Mouse (Mus musculus): Measurements from ENCODE around the gene Trmt1. TPM values are rescaled to one million over a fixed set of nuclear protein-coding genes. Genes with fewer than 3 reads are reported as not detected.
A peak's percentile ranks its signal among the peaks of the same experiment; 100 is the strongest.

Trmt1 gene
- total and polyA plus RNA-seq, 2 experiments from 2014 or later = 67.5 to 94.8 TPM

DNA sequence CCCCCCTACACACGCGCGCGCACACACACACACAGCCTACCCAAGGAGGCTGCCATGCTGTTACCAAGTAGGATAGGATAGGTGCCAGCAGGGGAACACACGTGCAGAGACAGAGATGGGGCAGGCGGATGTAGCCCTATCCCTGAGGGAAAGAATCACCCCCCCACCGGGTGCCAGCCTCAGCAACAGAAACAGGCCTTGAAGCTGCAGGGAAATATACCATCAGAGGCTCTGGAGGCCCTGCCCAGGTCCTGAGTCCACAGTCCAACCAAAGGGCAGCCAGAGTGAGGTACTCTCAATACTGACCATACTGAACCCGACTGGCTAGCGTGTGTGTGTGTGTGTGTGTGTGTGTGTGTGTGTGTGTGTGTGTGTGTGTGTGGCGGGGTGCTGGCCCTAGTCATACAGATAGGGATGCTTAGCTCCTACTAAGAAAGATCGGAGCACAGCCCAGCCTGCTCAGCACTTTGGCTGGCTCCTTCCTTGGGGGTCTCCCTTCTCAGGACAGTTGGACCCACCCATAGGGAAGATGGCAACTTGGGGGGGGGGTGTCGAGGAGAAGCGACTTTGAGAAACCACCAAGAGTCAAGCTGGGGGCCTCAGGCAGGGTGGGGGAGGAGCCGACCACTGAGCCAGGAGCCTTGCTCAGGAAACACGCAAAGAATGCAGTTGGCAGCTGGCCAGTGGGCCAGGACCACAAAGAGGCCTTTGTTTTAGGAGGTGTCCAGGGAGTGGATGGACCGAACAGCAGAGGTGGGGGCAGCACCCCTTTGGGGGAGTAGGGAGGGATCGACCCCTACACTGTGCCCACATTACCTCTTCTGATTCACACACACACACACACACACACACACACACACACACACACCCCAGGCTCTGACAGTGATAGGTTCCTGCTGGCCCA, 57.7 kb downstream of the Trmt1 start:
- DNase-seq (peak; percentile 63), ATAC-seq (peak; percentile 26)
- no peak overlapping the region for H3K4me3 ChIP-seq (ENCODE audit: low read depth, low read length)
- H3K4me2 ChIP-seq (ENCODE audit: low read depth) = 0 out of 2 replicates have a peak overlapping the region, but pooled peaks have one; percentile 1
- no peaks in the 10 kb centered on the region for H3K36me3 ChIP-seq (ENCODE audit: insufficient read depth)
- WGBS = 9% methylated on average over 16 of the region's 17 CpGs
- peaks cover 27% of the 10 kb centered on the region for H3K4me1 ChIP-seq (ENCODE audit: insufficient read depth)
- H3K27me3 ChIP-seq (ENCODE audit: insufficient read depth, low read length) = no peaks in the 10 kb centered on the region
- no peak overlapping the region for H3K9ac ChIP-seq
- H3K9me3 ChIP-seq (ENCODE audit: low read length) = no peaks in the 10 kb centered on the region
- no peak for TF ChIP-seq CTCF (IDR thresholded peaks at IDR 0.05; ENCODE audit: low read depth)
- peak overlapping the region; percentile 70 for H3K27ac ChIP-seq (ENCODE audit: low read depth, low read length)

DNA sequence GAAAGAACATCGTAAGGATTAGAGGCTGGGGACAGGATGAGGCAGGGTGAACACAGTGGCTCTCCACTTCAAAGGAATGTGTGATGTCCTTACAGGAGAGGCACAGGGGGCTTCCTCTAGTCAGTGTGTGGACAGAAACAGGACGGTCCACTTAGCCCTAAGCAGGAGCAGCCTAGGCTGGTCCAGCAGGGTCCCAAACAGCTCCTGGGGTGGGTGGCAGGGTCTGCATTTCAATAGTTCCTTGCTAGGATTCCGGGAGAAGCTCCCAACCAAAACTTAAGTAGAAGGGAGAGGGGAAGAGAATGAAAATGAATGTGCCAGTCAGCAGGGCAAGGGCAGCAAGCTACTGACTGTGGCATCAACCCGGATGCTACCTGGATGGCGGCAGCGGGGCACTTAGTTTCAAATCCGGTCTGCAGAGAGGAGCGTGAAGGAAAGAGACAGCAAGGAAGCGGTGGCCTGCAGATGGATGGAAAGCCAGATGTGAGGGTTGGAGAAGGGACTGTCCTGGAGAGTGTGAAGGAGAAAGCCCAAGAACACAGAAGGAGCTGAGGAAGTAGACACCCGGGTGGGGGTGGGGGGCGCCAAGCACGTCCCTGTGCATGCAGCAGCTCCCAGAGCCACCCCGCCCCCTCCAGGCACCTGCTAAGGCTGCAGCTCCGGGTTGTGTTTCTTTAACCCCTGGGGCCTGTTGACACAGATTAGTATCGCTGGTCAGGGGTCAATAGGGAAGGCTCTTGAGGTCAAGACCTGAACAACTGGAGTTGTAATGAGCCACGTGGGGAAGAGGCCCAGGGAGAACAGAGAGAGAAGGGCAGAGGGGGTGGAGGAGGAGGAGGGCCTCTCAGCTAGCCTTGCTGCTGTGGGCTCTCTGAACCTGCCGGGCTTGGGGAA, 59.2 kb downstream of the Trmt1 start:
- H3K4me1 ChIP-seq (ENCODE audit: insufficient read depth) = peaks cover 30% of the 10 kb centered on the region
- ATAC-seq (no peak), DNase-seq (peak; percentile 33)
- no peak overlapping the region for H3K4me3 ChIP-seq (ENCODE audit: low read depth, low read length)
- H3K27ac ChIP-seq (ENCODE audit: low read depth, low read length) = peak overlapping the region; percentile 40; the same call in 1 of the 2 replicates
- 10% methylated on average over 17 of the region's 17 CpGs for WGBS
- no peaks in the 10 kb centered on the region for H3K9me3 ChIP-seq (ENCODE audit: low read length)
- H3K4me2 ChIP-seq (ENCODE audit: low read depth) = peak overlapping the region; percentile 19; the same call in 1 of the 2 replicates
- TF ChIP-seq CTCF (IDR thresholded peaks at IDR 0.05; ENCODE audit: low read depth) = 0 out of 2 replicates have a peak, but pooled peaks have one; percentile 7
- H3K36me3 ChIP-seq (ENCODE audit: insufficient read depth) = no peaks in the 10 kb centered on the region
- H3K27me3 ChIP-seq (ENCODE audit: insufficient read depth, low read length) = no peaks in the 10 kb centered on the region
- no peak overlapping the region for H3K9ac ChIP-seq

Other genes with a start within 250 kb of the Trmt1 start
- gene Ier2, start 23.5 kb upstream of the Trmt1 start, total RNA-seq (2014; rRNA removed) = 4.8 and 8.5 TPM in 2 replicates
- gene Ier2, start 23.5 kb upstream of the Trmt1 start, polyA plus RNA-seq (2015; fragmentation: Nextera tagmentation; extraction: Ambion mirVana) = 19.3 and 22.7 TPM in 2 replicates
- 65.9 and 78.2 TPM in 2 replicates for gene Nacc1, start 1.6 kb downstream of the Trmt1 start, total RNA-seq (2014; rRNA removed)
- 14.6 and 14.7 TPM in 2 replicates for gene Nacc1, start 1.6 kb downstream of the Trmt1 start, polyA plus RNA-seq (2015; fragmentation: Nextera tagmentation; extraction: Ambion mirVana)
- 2.2 and 2.7 TPM in 2 replicates for gene Lyl1, start 15.2 kb downstream of the Trmt1 start, total RNA-seq (2014; rRNA removed)
- gene Lyl1, start 15.2 kb downstream of the Trmt1 start, polyA plus RNA-seq (2015; fragmentation: Nextera tagmentation; extraction: Ambion mirVana) = 2.4 and 2.5 TPM in 2 replicates
- not detected in 2 replicates for gene G430095P16Rik, start 36.7 kb downstream of the Trmt1 start, total RNA-seq (2014; rRNA removed)
- 0.56 and 1.0 TPM in 2 replicates for gene G430095P16Rik, start 36.7 kb downstream of the Trmt1 start, polyA plus RNA-seq (2015; fragmentation: Nextera tagmentation; extraction: Ambion mirVana)
- 111 and 116 TPM in 2 replicates for gene Nfix, start 114.0 kb downstream of the Trmt1 start, total RNA-seq (2014; rRNA removed)
- 347 and 376 TPM in 2 replicates for gene Nfix, start 114.0 kb downstream of the Trmt1 start, polyA plus RNA-seq (2015; fragmentation: Nextera tagmentation; extraction: Ambion mirVana)
- gene Dand5, start 136.5 kb downstream of the Trmt1 start, total RNA-seq (2014; rRNA removed) = 4.7 and 6.9 TPM in 2 replicates
- gene Dand5, start 136.5 kb downstream of the Trmt1 start, polyA plus RNA-seq (2015; fragmentation: Nextera tagmentation; extraction: Ambion mirVana) = 8.2 and 10.0 TPM in 2 replicates
- 24.7 and 28.7 TPM in 2 replicates for gene Gadd45gip1, start 145.2 kb downstream of the Trmt1 start, total RNA-seq (2014; rRNA removed)
- 36.7 and 40.8 TPM in 2 replicates for gene Gadd45gip1, start 145.2 kb downstream of the Trmt1 start, polyA plus RNA-seq (2015; fragmentation: Nextera tagmentation; extraction: Ambion mirVana)
- 32.2 and 55.3 TPM in 2 replicates for gene Rad23a, start 154.4 kb downstream of the Trmt1 start, total RNA-seq (2014; rRNA removed)
- 63.5 and 77.4 TPM in 2 replicates for gene Rad23a, start 154.4 kb downstream of the Trmt1 start, polyA plus RNA-seq (2015; fragmentation: Nextera tagmentation; extraction: Ambion mirVana)
- gene Calr, start 160.6 kb downstream of the Trmt1 start, total RNA-seq (2014; rRNA removed) = 470 and 505 TPM in 2 replicates
- 354 and 405 TPM in 2 replicates for gene Calr, start 160.6 kb downstream of the Trmt1 start, polyA plus RNA-seq (2015; fragmentation: Nextera tagmentation; extraction: Ambion mirVana)
- 77.1 and 91.2 TPM in 2 replicates for gene Farsa, start 170.7 kb downstream of the Trmt1 start, total RNA-seq (2014; rRNA removed)
- 100 and 103 TPM in 2 replicates for gene Farsa, start 170.7 kb downstream of the Trmt1 start, polyA plus RNA-seq (2015; fragmentation: Nextera tagmentation; extraction: Ambion mirVana)
- 27.5 and 32.2 TPM in 2 replicates for gene Syce2, start 185.8 kb downstream of the Trmt1 start, total RNA-seq (2014; rRNA removed)
- gene Syce2, start 185.8 kb downstream of the Trmt1 start, polyA plus RNA-seq (2015; fragmentation: Nextera tagmentation; extraction: Ambion mirVana) = 77.9 and 78.2 TPM in 2 replicates
- gene Gcdh, start 207.6 kb downstream of the Trmt1 start, total RNA-seq (2014; rRNA removed) = 28.9 and 31.5 TPM in 2 replicates
- gene Gcdh, start 207.6 kb downstream of the Trmt1 start, polyA plus RNA-seq (2015; fragmentation: Nextera tagmentation; extraction: Ambion mirVana) = 21.3 and 27.5 TPM in 2 replicates
- 0.46 TPM in 1 of 2 replicates, not detected in the other for gene Klf1, start 215.6 kb downstream of the Trmt1 start, total RNA-seq (2014; rRNA removed)
- gene Klf1, start 215.6 kb downstream of the Trmt1 start, polyA plus RNA-seq (2015; fragmentation: Nextera tagmentation; extraction: Ambion mirVana) = 0.50 and 0.77 TPM in 2 replicates
- 3.6 and 3.7 TPM in 2 replicates for gene Dnase2a, start 222.3 kb downstream of the Trmt1 start, total RNA-seq (2014; rRNA removed)
- 6.3 and 7.1 TPM in 2 replicates for gene Dnase2a, start 222.3 kb downstream of the Trmt1 start, polyA plus RNA-seq (2015; fragmentation: Nextera tagmentation; extraction: Ambion mirVana)

Measured in forebrain, postnatal 0 days (tissue).